Mouse (Mus musculus) spleen, adult 10 weeks (tissue): ENCODE data around the gene Crispld2. TPM values are rescaled to one million over a fixed set of nuclear protein-coding genes. Genes with fewer than 3 reads are reported as not detected.

ENCODE experiments used
- polyA plus RNA-seq: library from polyadenylated mRNA; stranded (reverse); fragments of 350-450 nt; fragmentation: Illumina TruSeq; extraction: RNeasy Lipid Tissue Mini Kit (QIAGEN cat#74804); gene quantifications from one replicate; pipeline ENCODE4 v1.2.3, GENCODE M21; 2015; ENCODE audit warnings: low replicate concordance; ENCODE audit not compliant: insufficient read depth

Gene Crispld2
- polyA plus RNA-seq = 4.5 TPM

DNA sequence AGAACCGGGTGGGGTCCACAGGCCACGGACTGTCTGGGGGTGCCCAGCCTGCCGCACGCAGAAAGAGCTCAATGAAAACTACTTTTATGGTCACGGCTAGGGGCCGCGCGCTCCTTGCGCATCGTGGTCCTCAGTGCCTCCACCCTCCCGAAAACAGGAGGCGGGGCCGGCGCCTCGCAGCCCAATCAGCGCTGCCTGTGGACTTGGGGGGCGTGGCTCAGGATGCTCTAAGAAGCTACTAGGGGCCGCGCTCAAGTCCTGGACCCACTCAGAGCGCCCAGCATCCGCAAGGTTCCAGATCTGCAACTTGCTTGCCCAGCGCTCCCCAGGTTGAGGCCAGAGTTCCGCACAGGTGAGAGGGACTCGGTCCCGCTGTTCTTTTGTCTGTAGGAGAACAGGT is at the start of gene Crispld2:
Gene Crispld2 (plus strand): TSS at position 190 of the 400 bp plus-strand sequence.

DNA sequence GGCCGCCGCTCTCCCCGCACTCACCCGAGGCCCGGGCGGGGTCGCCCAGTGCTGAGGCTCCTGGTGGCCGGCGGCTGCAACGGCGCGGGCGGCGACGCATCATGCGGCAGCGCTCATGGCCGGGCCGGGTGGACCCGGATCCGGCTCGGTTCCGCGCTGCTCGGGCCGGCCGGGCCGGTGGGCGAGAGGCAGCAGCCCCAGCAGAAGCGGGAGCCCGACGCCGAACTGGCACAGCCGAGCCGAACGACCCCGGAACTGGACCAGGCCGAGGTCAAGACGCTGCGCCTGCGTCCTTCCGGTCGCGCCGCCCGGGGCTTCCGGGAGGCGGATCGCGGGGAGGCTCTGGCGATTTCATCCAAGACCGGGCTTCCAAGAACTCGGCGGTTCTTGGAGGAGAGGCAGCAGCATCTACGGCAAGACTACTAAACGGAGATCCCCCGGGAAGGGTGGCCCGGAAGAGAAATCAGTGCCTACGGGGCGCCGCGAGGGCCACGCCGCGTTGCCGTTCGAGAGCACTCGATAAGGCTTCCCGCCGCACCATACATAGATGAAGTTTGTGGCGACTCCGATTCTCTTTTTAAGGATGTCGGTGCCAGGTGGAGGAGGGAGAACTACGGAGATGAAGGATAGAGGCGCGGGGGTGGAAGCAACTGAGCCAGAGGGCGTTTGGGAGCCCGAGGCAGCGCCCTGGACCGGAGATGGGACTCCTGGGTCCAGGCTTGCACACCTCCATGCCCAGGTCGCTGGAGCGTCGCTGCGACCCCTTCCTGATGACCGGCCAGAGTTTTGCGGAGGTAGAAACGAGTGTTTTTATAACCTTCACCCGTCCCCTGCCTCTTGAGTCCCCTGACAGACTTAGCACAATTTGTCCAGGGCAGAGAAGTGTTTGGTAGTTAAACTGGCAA is 109.1 kb downstream of the Crispld2 start, which contains the start of gene Zdhhc7:
Gene Zdhhc7 (minus strand): TSS at position 415 of the 905 bp plus-strand sequence.

Other genes starting within 250 kb of the Crispld2 start
- gene Tldc1, start 214.0 kb upstream of the Crispld2 start, polyA plus RNA-seq = 4.4 TPM
- 125 TPM for gene Cotl1, start 151.9 kb upstream of the Crispld2 start, polyA plus RNA-seq
- gene Klhl36, start 130.2 kb upstream of the Crispld2 start, polyA plus RNA-seq = 1.6 TPM
- 83.1 TPM for gene Usp10, start 82.1 kb upstream of the Crispld2 start, polyA plus RNA-seq
- 14.7 TPM for gene Gm20388, start 81.6 kb upstream of the Crispld2 start, polyA plus RNA-seq
- 16.2 TPM for gene Zdhhc7, start 109.0 kb downstream of the Crispld2 start, polyA plus RNA-seq
- 16.8 TPM for gene 6430548M08Rik, start 121.7 kb downstream of the Crispld2 start, polyA plus RNA-seq
- not detected for gene Fam92b, start 185.0 kb downstream of the Crispld2 start, polyA plus RNA-seq
- gene Gse1, start 236.0 kb downstream of the Crispld2 start, polyA plus RNA-seq = 10.3 TPM